Mouse (Mus musculus) forebrain, embryonic 13.5 days (tissue): ENCODE measurements around the gene Nuak1. TPM values are rescaled to one million over a fixed set of nuclear protein-coding genes. Genes with fewer than 3 reads are reported as not detected.

ENCODE experiments used
- ATAC-seq: fragments of 200-750 bp; cut with Nextera tagmentation; 2 replicates; pipeline ENCODE4 v1.8.0; 2017
- H3K27ac ChIP-seq: fragments of 300-500 bp; sonication (generic); 2 replicates; pipeline ENCODE4 v1.5.1; 2015; ENCODE audit warnings: inconsistent platforms, mild to moderate bottlenecking, moderate library complexity
- H3K27me3 ChIP-seq: fragments of 300-500 bp; sonication (generic); 2 replicates; pipeline ENCODE4 v1.6.1; 2015; ENCODE audit warnings: mild to moderate bottlenecking, inconsistent platforms
- H3K36me3 ChIP-seq: fragments of 300-500 bp; sonication (generic); 2 replicates; pipeline ENCODE4 v1.6.1; 2015; ENCODE audit warnings: mild to moderate bottlenecking, inconsistent platforms; ENCODE audit not compliant: poor library complexity, severe bottlenecking
- H3K4me1 ChIP-seq: fragments of 300-500 bp; sonication (generic); 2 replicates; pipeline ENCODE4 v1.6.1; 2015; ENCODE audit warnings: inconsistent platforms
- H3K4me2 ChIP-seq: fragments of 300-500 bp; sonication (generic); 2 replicates; pipeline ENCODE4 v1.6.1; 2015; ENCODE audit warnings: inconsistent platforms, mild to moderate bottlenecking, moderate library complexity
- H3K4me3 ChIP-seq: fragments of 300-500 bp; sonication (generic); 2 replicates; pipeline ENCODE4 v1.5.1; 2015; ENCODE audit warnings: mild to moderate bottlenecking, inconsistent platforms
- H3K9ac ChIP-seq: fragments of 300-500 bp; sonication (generic); 2 replicates; pipeline ENCODE4 v1.6.1; 2015; ENCODE audit warnings: mild to moderate bottlenecking, inconsistent platforms
- H3K9me3 ChIP-seq: fragments of 300-500 bp; sonication (generic); replicated peaks from 2 replicates; pipeline ENCODE4 v1.6.1; 2016; ENCODE audit warnings: inconsistent platforms
- WGBS: fragments of 180-500 bp; shearing (Covaris S2); methylation state at CpG from one replicate; pipeline ENCODE4 v1.1.7; 2015; 5-methylcytosine and 5-hydroxymethylcytosine counted together
- polyA plus RNA-seq: library from polyadenylated mRNA; unstranded; fragments of >200 nt; fragmentation: Nextera tagmentation; extraction: Ambion mirVana; gene quantifications from 2 replicates; pipeline ENCODE4 v1.2.1, GENCODE M21; 2015

Gene Nuak1
- polyA plus RNA-seq, 1 experiment from 2014 or later, result 7.4 TPM

GRCm38 (mm10) chr10:84467555-84468164 lies 27.3 kb upstream of the Nuak1 start:
- ATAC-seq, result no peak
- no peak overlapping the region for H3K4me2 ChIP-seq
- H3K27ac ChIP-seq, result no peak overlapping the region
- no peak overlapping the region for H3K4me3 ChIP-seq
- no peaks in the 10 kb centered on the region for H3K9me3 ChIP-seq
- WGBS, result 25% methylated on average over 6 of the region's 6 CpGs
- peaks cover 7% of the 10 kb centered on the region for H3K4me1 ChIP-seq
- H3K36me3 ChIP-seq, result no peaks in the 10 kb centered on the region
- H3K27me3 ChIP-seq, result no peaks in the 10 kb centered on the region
- H3K9ac ChIP-seq, result no peak overlapping the region

GRCm38 (mm10) chr10:84465511-84465910 lies 25.1 kb upstream of the Nuak1 start:
- Histone ChIP-seq H3K4me3 (no peak overlapping the region), H3K4me2 (no peak overlapping the region), H3K9ac (no peak overlapping the region), H3K27ac (no peak overlapping the region), H3K36me3 (no peaks in the 10 kb centered on the region), H3K27me3 (no peaks in the 10 kb centered on the region), H3K9me3 (no peaks in the 10 kb centered on the region), H3K4me1 (peaks cover 7% of the 10 kb centered on the region)
- no peak for ATAC-seq
- WGBS, result 65% methylated on average over 4 of the region's 4 CpGs

DNA sequence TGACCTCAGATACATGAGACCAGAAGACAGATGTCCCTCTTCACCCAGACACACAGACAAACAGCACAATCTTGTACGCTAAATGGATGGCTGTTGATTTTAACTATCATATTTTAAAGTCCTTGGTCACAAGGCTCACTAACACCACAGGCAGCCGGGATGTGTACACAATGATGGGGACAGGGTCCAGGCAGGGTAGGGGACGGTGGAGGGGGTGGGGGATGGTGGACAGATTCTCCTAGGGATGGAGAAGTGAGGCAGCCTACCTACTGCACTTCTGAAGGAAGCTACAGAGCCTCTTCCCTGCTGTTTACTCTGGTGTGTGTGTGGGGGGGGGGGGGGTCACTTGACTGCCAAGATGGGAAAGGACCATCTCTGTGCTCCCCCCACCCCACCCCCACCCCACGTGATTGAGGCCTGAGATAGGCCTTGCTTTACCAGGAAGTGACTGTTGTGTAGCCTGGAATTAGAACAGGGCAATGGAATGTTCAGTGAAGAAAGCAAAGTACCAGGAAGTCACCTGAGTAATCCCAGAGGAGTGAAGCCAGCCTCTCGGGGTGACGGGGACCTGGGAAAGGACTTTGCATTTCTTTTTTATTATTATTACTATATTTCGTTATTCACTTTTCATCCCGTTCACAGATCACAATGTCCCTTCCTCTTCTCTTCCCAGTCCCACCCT lies 20.2 kb upstream of the Nuak1 start:
- Histone ChIP-seq H3K4me3 (no peak overlapping the region), H3K27me3 (no peaks in the 10 kb centered on the region; the same call in 1 of the 2 replicates), H3K36me3 (no peaks in the 10 kb centered on the region), H3K4me2 (no peak overlapping the region), H3K27ac (no peak overlapping the region), H3K9me3 (no peaks in the 10 kb centered on the region), H3K9ac (no peak overlapping the region), H3K4me1 (no peaks in the 10 kb centered on the region)
- WGBS, result 78% methylated on average over 8 of the region's 8 CpGs
- no peak for ATAC-seq

GRCm38 (mm10) chr10:84458094-84458493 lies 17.7 kb upstream of the Nuak1 start:
- Histone ChIP-seq H3K27ac (no peak overlapping the region), H3K4me3 (no peak overlapping the region), H3K36me3 (no peaks in the 10 kb centered on the region), H3K9me3 (no peaks in the 10 kb centered on the region), H3K27me3 (no peaks in the 10 kb centered on the region; the same call in 1 of the 2 replicates), H3K4me2 (no peak overlapping the region), H3K9ac (no peak overlapping the region), H3K4me1 (no peaks in the 10 kb centered on the region)
- WGBS, result 87% methylated on average over 5 of the region's 5 CpGs
- no peak for ATAC-seq

- Histone ChIP-seq H3K27ac (no peak overlapping the region), H3K27me3 (no peaks in the 10 kb centered on the region; the same call in 1 of the 2 replicates), H3K36me3 (no peaks in the 10 kb centered on the region), H3K4me2 (no peak overlapping the region), H3K9ac (no peak overlapping the region), H3K9me3 (no peaks in the 10 kb centered on the region), H3K4me1 (no peaks in the 10 kb centered on the region), H3K4me3 (no peak overlapping the region)
- WGBS, result 88% methylated on average over 9 of the region's 9 CpGs
- ATAC-seq, result no peak
Measured at GRCm38 (mm10) chr10:84457539-84457938, 17.1 kb upstream of the Nuak1 start.

DNA sequence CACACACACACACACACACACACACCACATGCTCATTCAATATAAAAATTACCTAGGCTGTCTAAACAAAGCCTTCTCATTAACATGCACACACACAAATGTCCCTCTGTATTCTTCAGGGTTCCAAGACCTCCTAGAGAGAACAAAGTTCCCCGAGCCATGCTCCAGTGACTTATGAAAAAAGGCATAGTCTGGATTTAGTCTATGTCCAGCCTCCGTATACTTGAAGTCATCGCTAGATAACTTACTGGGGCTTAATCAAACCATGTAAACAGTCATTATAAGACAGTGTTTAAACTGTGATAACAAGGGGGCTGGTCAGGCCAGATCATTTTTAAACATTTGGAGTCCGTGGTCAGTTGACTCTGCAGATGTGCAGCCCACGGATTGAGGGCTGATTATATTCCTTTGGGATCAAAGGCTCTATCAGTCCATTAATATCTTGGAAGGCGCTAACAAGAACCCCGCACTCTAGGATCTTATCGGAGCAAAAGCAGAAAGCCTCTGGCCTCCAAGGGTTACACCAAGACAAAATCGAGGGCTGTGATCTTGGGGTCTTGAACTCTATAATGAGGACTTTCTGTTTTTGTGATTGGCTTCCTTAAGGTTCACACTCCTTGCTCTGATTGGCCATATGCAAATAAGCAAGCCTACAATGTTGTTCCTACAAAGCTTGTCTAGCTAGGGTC lies 16.4 kb upstream of the Nuak1 start:
- H3K9ac ChIP-seq, result no peak overlapping the region
- ATAC-seq, result no peak
- WGBS, result 53% methylated on average over 9 of the region's 9 CpGs
- H3K4me2 ChIP-seq, result no peak overlapping the region
- H3K9me3 ChIP-seq, result no peaks in the 10 kb centered on the region
- H3K27me3 ChIP-seq, result no peaks in the 10 kb centered on the region; the same call in 1 of the 2 replicates
- H3K4me3 ChIP-seq, result no peak overlapping the region
- H3K4me1 ChIP-seq, result no peaks in the 10 kb centered on the region
- H3K36me3 ChIP-seq, result no peaks in the 10 kb centered on the region
- H3K27ac ChIP-seq, result no peak overlapping the region

DNA sequence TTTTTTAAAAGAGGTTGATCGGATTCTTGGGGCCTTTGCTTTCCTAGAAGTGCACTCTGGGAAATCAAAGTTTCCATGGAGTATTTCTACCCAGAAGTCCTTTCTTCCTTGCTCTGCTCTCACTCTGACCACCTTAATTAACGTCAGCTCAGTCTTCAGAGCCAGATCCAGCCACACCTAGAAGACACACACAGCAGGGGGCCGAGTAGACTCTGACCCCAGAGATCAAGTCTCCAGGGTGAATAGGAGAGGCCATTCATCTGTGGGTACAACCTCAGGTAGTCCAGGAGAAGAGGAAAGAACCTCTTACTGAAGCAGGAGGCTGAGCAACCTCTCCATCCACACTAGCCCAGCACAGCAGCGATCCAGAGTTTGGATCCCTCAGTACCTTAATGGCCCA lies 11.5 kb upstream of the Nuak1 start:
- no peaks in the 10 kb centered on the region for H3K9me3 ChIP-seq
- no peak overlapping the region for H3K4me2 ChIP-seq
- no peaks in the 10 kb centered on the region for H3K36me3 ChIP-seq
- H3K4me3 ChIP-seq, result no peak overlapping the region
- 61% methylated on average over 4 of the region's 4 CpGs for WGBS
- no peak overlapping the region for H3K9ac ChIP-seq
- ATAC-seq, result no peak
- H3K27ac ChIP-seq, result no peak overlapping the region
- H3K27me3 ChIP-seq, result no peaks in the 10 kb centered on the region; the same call in 1 of the 2 replicates
- H3K4me1 ChIP-seq, result peaks cover 8% of the 10 kb centered on the region

DNA sequence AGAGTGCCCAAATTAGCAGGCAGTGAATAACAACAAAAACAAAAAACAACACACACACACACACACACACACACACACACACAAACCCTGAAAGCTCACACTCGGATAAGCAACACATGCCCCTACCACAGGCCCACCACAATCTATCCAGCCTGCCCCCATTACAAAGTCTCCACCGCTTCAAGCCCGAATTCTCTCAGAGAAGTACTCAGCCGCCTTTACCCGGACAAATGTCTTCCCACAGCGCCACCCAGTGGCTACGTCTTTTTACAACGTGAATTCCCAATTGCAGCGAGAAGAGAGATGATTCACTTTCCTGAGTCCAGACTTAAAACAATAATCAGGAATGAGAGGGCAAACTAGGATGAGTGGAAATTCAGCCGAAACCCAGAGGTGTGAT lies 10.3 kb upstream of the Nuak1 start:
- Histone ChIP-seq H3K4me2 (no peak overlapping the region), H3K4me1 (peaks cover 8% of the 10 kb centered on the region), H3K9me3 (no peaks in the 10 kb centered on the region), H3K4me3 (no peak overlapping the region), H3K36me3 (no peaks in the 10 kb centered on the region), H3K27ac (no peak overlapping the region), H3K27me3 (no peaks in the 10 kb centered on the region; the same call in 1 of the 2 replicates), H3K9ac (no peak overlapping the region)
- peak; percentile 74 for ATAC-seq
- WGBS, result 4% methylated on average over 10 of the region's 10 CpGs

DNA sequence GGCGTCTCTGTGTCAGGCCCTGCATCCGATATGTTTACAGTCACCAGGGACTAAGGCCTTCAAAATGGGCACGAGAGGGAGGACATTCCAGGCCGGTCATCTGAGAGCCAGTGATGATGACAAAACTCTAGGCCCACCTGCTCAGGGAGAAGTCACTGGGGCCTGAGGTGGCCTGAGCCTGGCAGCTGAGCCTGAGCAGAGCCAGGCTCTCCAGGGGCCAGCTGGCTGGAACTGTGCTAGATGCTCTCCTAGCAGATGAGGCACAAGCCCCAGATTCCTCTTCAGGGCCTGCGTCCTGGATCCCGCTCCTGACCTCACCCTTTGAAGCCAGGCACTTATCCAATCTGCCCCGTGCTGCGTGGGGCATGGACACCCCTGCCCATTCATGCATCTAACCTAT lies 9.3 kb upstream of the Nuak1 start:
- 80% methylated on average over 8 of the region's 8 CpGs for WGBS
- no peak overlapping the region for H3K4me3 ChIP-seq
- H3K4me1 ChIP-seq, result peaks cover 8% of the 10 kb centered on the region
- no peaks in the 10 kb centered on the region for H3K27me3 ChIP-seq
- no peak overlapping the region for H3K4me2 ChIP-seq
- peak overlapping the region; percentile 26; the same call in 1 of the 2 replicates for H3K9ac ChIP-seq
- H3K36me3 ChIP-seq, result no peaks in the 10 kb centered on the region
- H3K27ac ChIP-seq, result no peak overlapping the region
- H3K9me3 ChIP-seq, result no peaks in the 10 kb centered on the region
- ATAC-seq, result no peak

DNA sequence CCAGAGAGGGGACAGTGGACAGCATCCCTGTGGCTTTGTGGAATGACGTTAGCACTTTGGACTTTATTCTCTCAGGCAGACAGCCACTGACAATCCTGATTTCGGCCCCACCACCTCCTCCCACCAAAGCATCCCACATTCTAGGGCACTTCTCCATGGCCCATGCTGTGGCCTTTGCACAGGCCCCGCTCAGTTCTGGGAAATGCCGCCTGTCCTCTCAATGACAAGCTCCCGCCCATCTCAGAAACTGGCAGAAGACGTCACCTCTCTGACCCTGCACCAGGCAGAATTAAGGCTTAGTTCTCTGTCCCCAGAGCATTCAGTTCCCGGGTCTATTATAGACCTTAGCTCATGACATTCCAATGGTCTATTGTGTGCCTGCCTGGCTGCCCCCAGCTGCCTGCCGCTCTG lies 7.0 kb upstream of the Nuak1 start:
- no peak overlapping the region for H3K27ac ChIP-seq

GRCm38 (mm10) chr10:84446661-84447060 lies 6.3 kb upstream of the Nuak1 start:
- H3K4me1 ChIP-seq, result peaks cover 26% of the 10 kb centered on the region
- WGBS, result 73% methylated on average over 6 of the region's 6 CpGs
- H3K4me2 ChIP-seq, result no peak overlapping the region
- H3K9ac ChIP-seq, result no peak overlapping the region
- no peaks in the 10 kb centered on the region for H3K27me3 ChIP-seq
- ATAC-seq, result no peak
- no peaks in the 10 kb centered on the region for H3K9me3 ChIP-seq
- no peak overlapping the region for H3K27ac ChIP-seq
- H3K36me3 ChIP-seq, result no peaks in the 10 kb centered on the region
- H3K4me3 ChIP-seq, result no peak overlapping the region

More for the DNA sequence above, 7.0 kb upstream of the Nuak1 start:
- Histone ChIP-seq H3K9me3 (no peaks in the 10 kb centered on the region), H3K4me2 (no peak overlapping the region), H3K9ac (no peak overlapping the region), H3K27me3 (no peaks in the 10 kb centered on the region), H3K4me3 (no peak overlapping the region), H3K36me3 (no peaks in the 10 kb centered on the region), H3K4me1 (peaks cover 19% of the 10 kb centered on the region)
- peak; percentile 45; the same call in 1 of the 2 replicates for ATAC-seq
- WGBS, result 4% methylated on average over 8 of the region's 8 CpGs

DNA sequence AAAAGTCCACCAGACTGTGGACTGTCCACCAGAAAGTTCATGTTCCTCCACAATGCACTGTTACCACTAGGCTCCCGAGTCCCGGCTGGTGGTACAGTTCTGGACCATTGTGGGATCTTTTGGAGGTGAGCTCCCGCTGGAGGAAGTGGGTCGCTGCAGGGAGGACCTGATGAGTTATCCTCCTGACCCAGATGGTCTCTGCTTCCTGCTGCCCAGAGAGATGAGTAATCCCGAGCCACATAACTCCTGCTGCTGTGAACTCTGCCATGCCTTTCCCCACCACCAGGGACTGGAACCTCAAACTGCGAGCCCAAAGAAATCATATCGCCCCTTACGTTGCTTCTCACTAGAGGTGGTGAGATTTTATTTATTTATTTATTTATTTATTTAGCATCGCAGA lies 4.0 kb upstream of the Nuak1 start:
- Histone ChIP-seq H3K4me2 (no peak overlapping the region), H3K4me1 (peaks cover 37% of the 10 kb centered on the region), H3K27ac (no peak overlapping the region), H3K4me3 (no peak overlapping the region), H3K9ac (no peak overlapping the region), H3K9me3 (no peaks in the 10 kb centered on the region), H3K36me3 (no peaks in the 10 kb centered on the region), H3K27me3 (no peaks in the 10 kb centered on the region)
- no peak for ATAC-seq
- WGBS, result 80% methylated on average over 9 of the region's 9 CpGs
